Mouse (Mus musculus) forebrain, postnatal 0 days (tissue): ENCODE data around the gene Rlbp1. TPM values are rescaled to one million over a fixed set of nuclear protein-coding genes. Genes with fewer than 3 reads are reported as not detected.

Experiments
- ATAC-seq: fragments of 200-750 bp; cut with Nextera tagmentation; 2 replicates; pipeline ENCODE4 v1.8.0; 2017; ENCODE audit warnings: mild to moderate bottlenecking, moderate library complexity
- DNase-seq: peaks from one replicate; pipeline ENCODE4 v3.0.0-alpha.2; 2015
- H3K27ac ChIP-seq: fragments of 300-500 bp; sonication (generic); 2 replicates; pipeline ENCODE4 v1.5.1; 2014; ENCODE audit warnings: low read depth, mild to moderate bottlenecking, antibody characterized with exemption, low read length, moderate library complexity, mixed read lengths
- H3K27me3 ChIP-seq: fragments of 300-500 bp; sonication (generic); 2 replicates; pipeline ENCODE4 v1.6.1; 2014; ENCODE audit warnings: mild to moderate bottlenecking, low read length, mixed read lengths; ENCODE audit not compliant: insufficient read depth
- H3K36me3 ChIP-seq: fragments of 300-500 bp; sonication (generic); 2 replicates; pipeline ENCODE4 v1.6.1; 2014; ENCODE audit warnings: mild to moderate bottlenecking, moderate library complexity; ENCODE audit not compliant: insufficient read depth
- H3K4me1 ChIP-seq: fragments of 300-500 bp; sonication (generic); 2 replicates; pipeline ENCODE4 v1.6.1; 2014; ENCODE audit warnings: antibody characterized with exemption; ENCODE audit not compliant: insufficient read depth
- H3K4me2 ChIP-seq: fragments of 300-500 bp; sonication (generic); 2 replicates; pipeline ENCODE4 v1.6.1; 2014; ENCODE audit warnings: low read depth, mild to moderate bottlenecking, moderate library complexity
- H3K4me3 ChIP-seq: fragments of 300-500 bp; sonication (generic); 2 replicates; pipeline ENCODE4 v1.5.1; 2014; ENCODE audit warnings: low read depth, low read length, mixed read lengths
- H3K9ac ChIP-seq: fragments of 300-500 bp; sonication (generic); 2 replicates; pipeline ENCODE4 v1.6.1; 2014; ENCODE audit warnings: mild to moderate bottlenecking
- H3K9me3 ChIP-seq: fragments of 300-500 bp; sonication (generic); 2 replicates; pipeline ENCODE4 v1.6.1; 2016; ENCODE audit warnings: low read length
- CTCF ChIP-seq: sonication (generic); IDR thresholded peaks from 2 replicates; pipeline ENCODE4 v1.5.1; 2016; ENCODE audit warnings: antibody characterized with exemption, control low read depth, low read depth
- WGBS: fragments of 180-500 bp; shearing (Covaris S2); extraction: QIAGEN DNeasy Blood & Tissue Kit; methylation state at CpG from one replicate; pipeline ENCODE4 v1.1.7; 2014; 5-methylcytosine and 5-hydroxymethylcytosine counted together
- polyA plus RNA-seq: library from polyadenylated mRNA; unstranded; fragments of >200 nt; fragmentation: Nextera tagmentation; extraction: Ambion mirVana; gene quantifications from 2 replicates; pipeline ENCODE4 v1.2.1, GENCODE M21; 2015
- total RNA-seq: library from RNA; depleted of rRNA; stranded (reverse); fragments of >200 nt; gene quantifications from 2 replicates; pipeline ENCODE4 v1.2.3, GENCODE M21; 2014

Rlbp1 gene
- total and polyA plus RNA-seq, 2 experiments from 2014 or later = 41.0 to 46.2 TPM

- no peak for TF ChIP-seq CTCF
- Histone ChIP-seq H3K36me3 (no peaks in the 10 kb centered on the region), H3K27ac (no peak overlapping the region), H3K4me1 (no peaks in the 10 kb centered on the region), H3K4me3 (no peak overlapping the region), H3K27me3 (no peaks in the 10 kb centered on the region), H3K4me2 (no peak overlapping the region), H3K9me3 (no peaks in the 10 kb centered on the region), H3K9ac (no peak overlapping the region)
- 91% methylated on average over 3 of the region's 3 CpGs for WGBS
- no peak for DNase-seq
- no peak for ATAC-seq
These were observed 13.4 kb upstream of the Rlbp1 start for GRCm38 (mm10) chr7:79400296-79400695.

- Histone ChIP-seq H3K4me2 (no peak overlapping the region), H3K36me3 (no peaks in the 10 kb centered on the region), H3K4me1 (no peaks in the 10 kb centered on the region), H3K9ac (no peak overlapping the region), H3K27ac (no peak overlapping the region), H3K4me3 (no peak overlapping the region), H3K9me3 (no peaks in the 10 kb centered on the region), H3K27me3 (no peaks in the 10 kb centered on the region)
- no peak for ATAC-seq
- TF ChIP-seq CTCF = no peak
- WGBS = 74% methylated on average over 12 of the region's 12 CpGs
- no peak for DNase-seq
These were observed 12.1 kb upstream of the Rlbp1 start for GRCm38 (mm10) chr7:79398971-79399370.

- no peaks in the 10 kb centered on the region for H3K4me1 ChIP-seq
These were observed 11.6 kb upstream of the Rlbp1 start for GRCm38 (mm10) chr7:79398426-79398825.

GRCm38 (mm10) chr7:79397446-79397963 lies 10.7 kb upstream of the Rlbp1 start:
- Histone ChIP-seq H3K9me3 (no peaks in the 10 kb centered on the region), H3K4me3 (no peak overlapping the region), H3K4me2 (no peak overlapping the region), H3K36me3 (no peaks in the 10 kb centered on the region), H3K27ac (no peak overlapping the region), H3K9ac (no peak overlapping the region), H3K4me1 (no peaks in the 10 kb centered on the region), H3K27me3 (no peaks in the 10 kb centered on the region)
- DNase-seq = no peak
- ATAC-seq = no peak
- TF ChIP-seq CTCF = no peak
- WGBS = 85% methylated on average over 10 of the region's 10 CpGs

More at GRCm38 (mm10) chr7:79398426-79398825, 11.6 kb upstream of the Rlbp1 start:
- 90% methylated on average over 8 of the region's 8 CpGs for WGBS
- no peak overlapping the region for H3K9ac ChIP-seq
- TF ChIP-seq CTCF = no peak
- H3K36me3 ChIP-seq = no peaks in the 10 kb centered on the region
- no peak overlapping the region for H3K4me2 ChIP-seq
- H3K9me3 ChIP-seq = no peaks in the 10 kb centered on the region
- DNase-seq = no peak
- H3K27ac ChIP-seq = no peak overlapping the region
- no peaks in the 10 kb centered on the region for H3K27me3 ChIP-seq
- H3K4me3 ChIP-seq = no peak overlapping the region
- no peak for ATAC-seq

GRCm38 (mm10) chr7:79395186-79395585 lies 8.3 kb upstream of the Rlbp1 start:
- H3K27me3 ChIP-seq = no peaks in the 10 kb centered on the region
- H3K36me3 ChIP-seq = no peaks in the 10 kb centered on the region
- no peak for TF ChIP-seq CTCF
- H3K4me1 ChIP-seq = no peaks in the 10 kb centered on the region
- WGBS = 90% methylated on average over 7 of the region's 7 CpGs
- no peak overlapping the region for H3K4me3 ChIP-seq
- no peak overlapping the region for H3K27ac ChIP-seq
- H3K9ac ChIP-seq = no peak overlapping the region
- ATAC-seq (no peak), DNase-seq (no peak)
- H3K4me2 ChIP-seq = no peak overlapping the region
- no peaks in the 10 kb centered on the region for H3K9me3 ChIP-seq

- no peak overlapping the region for H3K4me2 ChIP-seq
- H3K4me3 ChIP-seq = no peak overlapping the region
- H3K27ac ChIP-seq = no peak overlapping the region
- no peaks in the 10 kb centered on the region for H3K9me3 ChIP-seq
- H3K27me3 ChIP-seq = no peaks in the 10 kb centered on the region
- no peak overlapping the region for H3K9ac ChIP-seq
- H3K4me1 ChIP-seq = no peaks in the 10 kb centered on the region
- no peaks in the 10 kb centered on the region for H3K36me3 ChIP-seq
- no peak for TF ChIP-seq CTCF
- DNase-seq = no peak
- WGBS = 59% methylated on average over 7 of the region's 7 CpGs
- ATAC-seq = no peak
These were observed 7.8 kb upstream of the Rlbp1 start for GRCm38 (mm10) chr7:79394666-79395065.

- no peak for ATAC-seq
- Histone ChIP-seq H3K9me3 (no peaks in the 10 kb centered on the region), H3K4me2 (no peak overlapping the region), H3K4me1 (no peaks in the 10 kb centered on the region), H3K27me3 (no peaks in the 10 kb centered on the region), H3K9ac (no peak overlapping the region), H3K4me3 (no peak overlapping the region), H3K36me3 (no peaks in the 10 kb centered on the region), H3K27ac (no peak overlapping the region)
- no peak for DNase-seq
- TF ChIP-seq CTCF = no peak
- WGBS = 94% methylated on average over 7 of the region's 7 CpGs
These were observed 7.1 kb upstream of the Rlbp1 start for GRCm38 (mm10) chr7:79393924-79394323.
